Mouse (Mus musculus) midbrain, embryonic 11.5 days (tissue): Measurements from ENCODE around the gene 1600002K03Rik. TPM values are rescaled to one million over a fixed set of nuclear protein-coding genes. Genes with fewer than 3 reads are reported as not detected.

Source experiments
- ATAC-seq: fragments of 200-750 bp; cut with Nextera tagmentation; 2 replicates; pipeline ENCODE4 v1.8.0; 2017; ENCODE audit warnings: moderate TSS enrichment, moderate library complexity; ENCODE audit not compliant: low FRiP score
- DNase-seq: peaks from one replicate; pipeline ENCODE4 v3.0.0; 2015; ENCODE audit warnings: low spot score; ENCODE audit errors: missing footprints
- H3K27ac ChIP-seq: fragments of 300-500 bp; sonication (generic); 2 replicates; pipeline ENCODE4 v1.5.1; 2014; ENCODE audit warnings: low read depth, low read length
- H3K27me3 ChIP-seq: fragments of 300-500 bp; sonication (generic); 2 replicates; pipeline ENCODE4 v1.6.1; 2014; ENCODE audit warnings: mild to moderate bottlenecking, low read length, moderate library complexity, mixed read lengths; ENCODE audit not compliant: control insufficient read depth, insufficient read depth
- H3K36me3 ChIP-seq: fragments of 300-500 bp; sonication (generic); 2 replicates; pipeline ENCODE4 v1.6.1; 2014; ENCODE audit warnings: mild to moderate bottlenecking, low read length, moderate library complexity, mixed read lengths; ENCODE audit not compliant: control insufficient read depth, insufficient read depth
- H3K4me1 ChIP-seq: fragments of 300-500 bp; sonication (generic); 2 replicates; pipeline ENCODE4 v1.6.1; 2014; ENCODE audit warnings: low read length; ENCODE audit not compliant: control insufficient read depth, insufficient read depth
- H3K4me2 ChIP-seq: fragments of 300-500 bp; sonication (generic); 2 replicates; pipeline ENCODE4 v1.6.1; 2014; ENCODE audit warnings: mild to moderate bottlenecking, moderate library complexity
- H3K4me3 ChIP-seq: fragments of 300-500 bp; sonication (generic); 2 replicates; pipeline ENCODE4 v1.5.1; 2014; ENCODE audit warnings: low read depth, low read length
- H3K9ac ChIP-seq: fragments of 300-500 bp; sonication (generic); 2 replicates; pipeline ENCODE4 v1.6.1; 2014; ENCODE audit warnings: low read length
- H3K9me3 ChIP-seq: fragments of 300-500 bp; sonication (generic); 2 replicates; pipeline ENCODE4 v1.6.1; 2016; ENCODE audit warnings: low read length; ENCODE audit not compliant: control insufficient read depth
- WGBS: fragments of 180-500 bp; shearing (Covaris S2); extraction: QIAGEN DNeasy Blood & Tissue Kit; methylation state at CpG from one replicate; pipeline ENCODE4 v1.1.7; 2014; 5-methylcytosine and 5-hydroxymethylcytosine counted together
- polyA plus RNA-seq: library from polyadenylated mRNA; unstranded; fragments of >200 nt; fragmentation: Nextera tagmentation; extraction: Ambion mirVana; gene quantifications from 2 replicates; pipeline ENCODE4 v1.2.1, GENCODE M21; 2014

The 1600002K03Rik gene
- polyA plus RNA-seq, 1 experiment from 2014 or later, result 8.7 TPM

GRCm38 (mm10) chr10:80175536-80176269, 3.0 kb downstream of the 1600002K03Rik start:
- Histone ChIP-seq H3K9ac (no peak overlapping the region), H3K4me1 (peaks cover 37% of the 10 kb centered on the region), H3K9me3 (no peaks in the 10 kb centered on the region), H3K4me3 (no peak overlapping the region), H3K27me3 (no peaks in the 10 kb centered on the region), H3K4me2 (no peak overlapping the region), H3K36me3 (peaks cover 13% of the 10 kb centered on the region), H3K27ac (no peak overlapping the region)
- ATAC-seq (no peak), DNase-seq (peak; percentile 97)
- WGBS, result 22% methylated on average over 4 of the region's 4 CpGs

GRCm38 (mm10) chr10:80176270-80176834, 3.6 kb downstream of the 1600002K03Rik start:
- Histone ChIP-seq H3K4me3 (no peak overlapping the region), H3K36me3 (peaks cover 7% of the 10 kb centered on the region), H3K9me3 (no peaks in the 10 kb centered on the region), H3K9ac (peak overlapping the region; percentile 33; the same call in 1 of the 2 replicates), H3K4me1 (peaks cover 44% of the 10 kb centered on the region), H3K27me3 (no peaks in the 10 kb centered on the region), H3K27ac (no peak overlapping the region; the same call in 1 of the 2 replicates), H3K4me2 (no peak overlapping the region)
- ATAC-seq (no peak), DNase-seq (no peak)
- 72% methylated on average over 5 of the region's 5 CpGs for WGBS

GRCm38 (mm10) chr10:80177441-80178279, 4.9 kb downstream of the 1600002K03Rik start:
- H3K4me1 ChIP-seq, result peaks cover 45% of the 10 kb centered on the region
- peak overlapping the region; percentile 10 for H3K9ac ChIP-seq
- no peak overlapping the region for H3K4me3 ChIP-seq
- H3K4me2 ChIP-seq, result 0 out of 2 replicates have a peak overlapping the region, but pooled peaks have one; percentile 8
- no peaks in the 10 kb centered on the region; the same call in 1 of the 2 replicates for H3K27me3 ChIP-seq
- ATAC-seq (no peak), DNase-seq (no peak)
- no peaks in the 10 kb centered on the region for H3K9me3 ChIP-seq
- no peaks in the 10 kb centered on the region for H3K36me3 ChIP-seq
- WGBS, result 39% methylated on average over 7 of the region's 7 CpGs
- peak overlapping the region; percentile 10; the same call in 1 of the 2 replicates for H3K27ac ChIP-seq

- peak; percentile 96 for DNase-seq
- peaks cover 4% of the 10 kb centered on the region; the same call in 1 of the 2 replicates for H3K36me3 ChIP-seq
- peak; percentile 83 for ATAC-seq
- no peaks in the 10 kb centered on the region; the same call in 1 of the 2 replicates for H3K27me3 ChIP-seq
- peak within 1 kb of the TSS; percentile 76 for H3K4me3 ChIP-seq
- H3K27ac ChIP-seq, result peak within 1 kb of the TSS; percentile 74
- H3K9me3 ChIP-seq, result no peaks in the 10 kb centered on the region
- peaks cover 42% of the 10 kb centered on the region for H3K4me1 ChIP-seq
- H3K9ac ChIP-seq, result peak within 1 kb of the TSS; percentile 97
- WGBS, result 2% methylated on average over 63 of the region's 106 CpGs
- H3K4me2 ChIP-seq, result peak within 1 kb of the TSS; percentile 83
Observed at GRCm38 (mm10) chr10:80179068-80180051, 6.6 kb downstream of the 1600002K03Rik start, which contains the start of gene Efna2. Gene Efna2 (plus strand): TSS chr10:80179482.

GRCm38 (mm10) chr10:80180288-80180687, 7.5 kb downstream of the 1600002K03Rik start:
- Histone ChIP-seq H3K9ac (peak overlapping the region; percentile 97), H3K36me3 (peaks cover 4% of the 10 kb centered on the region; the same call in 1 of the 2 replicates), H3K4me2 (peak overlapping the region; percentile 83), H3K27ac (peak overlapping the region; percentile 74), H3K27me3 (no peaks in the 10 kb centered on the region; the same call in 1 of the 2 replicates), H3K4me1 (peaks cover 46% of the 10 kb centered on the region), H3K4me3 (peak overlapping the region; percentile 76), H3K9me3 (no peaks in the 10 kb centered on the region)
- ATAC-seq (no peak), DNase-seq (no peak)
- 27% methylated on average over 6 of the region's 6 CpGs for WGBS

- H3K9me3 ChIP-seq, result no peaks in the 10 kb centered on the region
- H3K4me3 ChIP-seq, result peak overlapping the region; percentile 76
- ATAC-seq (no peak), DNase-seq (peak; percentile 84)
- peaks cover under 1% of the 10 kb centered on the region; the same call in 1 of the 2 replicates for H3K27me3 ChIP-seq
- peak overlapping the region; percentile 61; the same call in 1 of the 2 replicates for H3K27ac ChIP-seq
- peaks cover 4% of the 10 kb centered on the region; the same call in 1 of the 2 replicates for H3K36me3 ChIP-seq
- peak overlapping the region; percentile 83 for H3K4me2 ChIP-seq
- H3K9ac ChIP-seq, result peak overlapping the region; percentile 97
- 40% methylated on average over 5 of the region's 5 CpGs for WGBS
- peaks cover 45% of the 10 kb centered on the region for H3K4me1 ChIP-seq
Observed at GRCm38 (mm10) chr10:80180823-80181222, 8.1 kb downstream of the 1600002K03Rik start.

GRCm38 (mm10) chr10:80182547-80182946, 9.8 kb downstream of the 1600002K03Rik start:
- no peak for ATAC-seq
- 80% methylated on average over 7 of the region's 7 CpGs for WGBS
- Histone ChIP-seq H3K9ac (peak overlapping the region; percentile 97), H3K27ac (no peak overlapping the region; the same call in 1 of the 2 replicates), H3K4me2 (peak overlapping the region; percentile 83), H3K27me3 (peaks cover 6% of the 10 kb centered on the region), H3K4me3 (peak overlapping the region; percentile 76), H3K4me1 (peaks cover 41% of the 10 kb centered on the region), H3K36me3 (peaks cover 7% of the 10 kb centered on the region; the same call in 1 of the 2 replicates), H3K9me3 (no peaks in the 10 kb centered on the region)
- DNase-seq, result peak; percentile 86

GRCm38 (mm10) chr10:80186649-80187048, 13.9 kb downstream of the 1600002K03Rik start:
- ATAC-seq (no peak), DNase-seq (peak; percentile 80)
- WGBS, result 41% methylated on average over 27 of the region's 27 CpGs
- Histone ChIP-seq H3K9ac (peak overlapping the region; percentile 36; the same call in 1 of the 2 replicates), H3K4me2 (peak overlapping the region; percentile 27), H3K27ac (no peak overlapping the region), H3K27me3 (peaks cover 6% of the 10 kb centered on the region), H3K4me3 (0 out of 2 replicates have a peak overlapping the region, but pooled peaks have one; percentile 9), H3K36me3 (peaks cover 7% of the 10 kb centered on the region; the same call in 1 of the 2 replicates), H3K4me1 (peaks cover 44% of the 10 kb centered on the region), H3K9me3 (no peaks in the 10 kb centered on the region)
